In genomic region chr2:152847815-152848302, GRCm38 (mm10) we compare ENCODE assay signal across 8 mouse cellular contexts. TPM values are rescaled to one million over a fixed set of nuclear protein-coding genes. Genes with fewer than 3 reads are reported as not detected.
DNase-seq lines count a peak whose midpoint lies in the region; ATAC-seq and TF ChIP-seq lines count a peak whose summit lies in the region.

Gene Tpx2, plus strand, starts transcription at chr2:152847964.

- peak within 1 kb of the TSS; percentile 80 for H3K9ac ChIP-seq in heart, embryonic 12.5 days
- H3K9ac ChIP-seq in kidney, postnatal 0 days (ENCODE audit: low read depth, low read length), result peak within 1 kb of the TSS; percentile 73
- H3K9ac ChIP-seq in liver, embryonic 11.5 days (ENCODE audit: low read depth, low read length), result peak within 1 kb of the TSS; percentile 93
- H3K9ac ChIP-seq in stomach, embryonic 14.5 days (replicated peaks; ENCODE audit: low read depth, low read length), result peak within 1 kb of the TSS; percentile 69

- H3K27ac ChIP-seq in heart, embryonic 12.5 days (ENCODE audit: poor library complexity, severe bottlenecking), result peak within 1 kb of the TSS; percentile 72
- H3K27ac ChIP-seq in kidney, postnatal 0 days, result peak within 1 kb of the TSS; percentile 63; the same call in 1 of the 2 replicates
- peak within 1 kb of the TSS; percentile 92 for H3K27ac ChIP-seq in liver, embryonic 11.5 days (ENCODE audit: low read depth, low read length)
- H3K27ac ChIP-seq in stomach, embryonic 14.5 days (ENCODE audit: low read length), result peak within 1 kb of the TSS; percentile 87

- ATAC-seq in erythroid progenitor cell, adult 5-6 weeks (replicated peaks; ENCODE audit: low FRiP score, poor library complexity, severe bottlenecking), result peak; percentile 98
- peak; percentile 96 for ATAC-seq in heart, embryonic 12.5 days (ENCODE audit: insufficient number of reproducible peaks, low FRiP score)
- ATAC-seq in kidney, postnatal 0 days (replicated peaks; ENCODE audit: low FRiP score, low read depth), result peak; percentile 95
- peak; percentile 98 for ATAC-seq in liver, embryonic 11.5 days (replicated peaks; ENCODE audit: low FRiP score)
- ATAC-seq in stomach, embryonic 14.5 days (ENCODE audit: insufficient number of reproducible peaks, insufficient read depth, low FRiP score, low read depth), result peak; percentile 98

- peak within 1 kb of the TSS; percentile 74 for H3K4me3 ChIP-seq in heart, embryonic 12.5 days
- peak within 1 kb of the TSS; percentile 65 for H3K4me3 ChIP-seq in kidney, postnatal 0 days (replicated peaks; ENCODE audit: low read depth, low read length)
- peak within 1 kb of the TSS; percentile 85 for H3K4me3 ChIP-seq in liver, embryonic 11.5 days (ENCODE audit: low read depth, low read length)
- peak within 1 kb of the TSS; percentile 84 for H3K4me3 ChIP-seq in stomach, embryonic 14.5 days (ENCODE audit: low read depth, low read length)

- no peaks in the 10 kb centered on the region for H3K9me3 ChIP-seq in heart, embryonic 12.5 days (replicated peaks)
- H3K9me3 ChIP-seq in kidney, postnatal 0 days (replicated peaks; ENCODE audit: low read length), result no peaks in the 10 kb centered on the region
- no peaks in the 10 kb centered on the region for H3K9me3 ChIP-seq in liver, embryonic 11.5 days (ENCODE audit: control insufficient read depth, low read length)
- H3K9me3 ChIP-seq in stomach, embryonic 14.5 days (ENCODE audit: control insufficient read depth, low read depth, low read length), result no peaks in the 10 kb centered on the region

- DNase-seq in CD4-positive helper T cell, adult 2 months (ENCODE audit: low read depth, low spot score), result peak; percentile 97
- peak; percentile 97 for DNase-seq in brain, embryonic 18.5 days (ENCODE audit: low read depth, low spot score)
- DNase-seq in kidney, postnatal 0 days (ENCODE audit: low spot score), result peak; percentile 99
- DNase-seq in liver, embryonic 11.5 days (ENCODE audit: low spot score), result peak; percentile 96
- DNase-seq in naive thymus-derived CD4-positive, alpha-beta T cell, adult 2 months (ENCODE audit: low read depth), result peak; percentile 98

- H3K4me2 ChIP-seq in heart, embryonic 12.5 days, result peak within 1 kb of the TSS; percentile 75
- peak within 1 kb of the TSS; percentile 68 for H3K4me2 ChIP-seq in kidney, postnatal 0 days (ENCODE audit: low read length)
- peak within 1 kb of the TSS; percentile 88 for H3K4me2 ChIP-seq in liver, embryonic 11.5 days
- peak within 1 kb of the TSS; percentile 49 for H3K4me2 ChIP-seq in stomach, embryonic 14.5 days (replicated peaks; ENCODE audit: low read depth, low read length)

- TF ChIP-seq CTCF in kidney, postnatal 0 days (IDR thresholded peaks at IDR 0.05; ENCODE audit: low read depth), result peak; percentile 42

- H3K36me3 ChIP-seq in heart, embryonic 12.5 days, result peaks cover 9% of the 10 kb centered on the region; the same call in 1 of the 2 replicates
- peaks cover under 1% of the 10 kb centered on the region; the same call in 1 of the 2 replicates for H3K36me3 ChIP-seq in kidney, postnatal 0 days (ENCODE audit: insufficient read depth, low read length)
- peaks cover 11% of the 10 kb centered on the region; the same call in 1 of the 2 replicates for H3K36me3 ChIP-seq in liver, embryonic 11.5 days (ENCODE audit: control insufficient read depth, insufficient read depth, low read length)
- peaks cover 9% of the 10 kb centered on the region; the same call in 1 of the 2 replicates for H3K36me3 ChIP-seq in stomach, embryonic 14.5 days (ENCODE audit: control insufficient read depth, insufficient read depth, low read length)

- H3K27me3 ChIP-seq in heart, embryonic 12.5 days (replicated peaks), result no peaks in the 10 kb centered on the region
- no peaks in the 10 kb centered on the region for H3K27me3 ChIP-seq in kidney, postnatal 0 days (ENCODE audit: insufficient read depth, low read length)
- H3K27me3 ChIP-seq in liver, embryonic 11.5 days (replicated peaks; ENCODE audit: control insufficient read depth, insufficient read depth, low read length), result no peaks in the 10 kb centered on the region
- H3K27me3 ChIP-seq in stomach, embryonic 14.5 days (ENCODE audit: control insufficient read depth, insufficient read depth, low read length), result no peaks in the 10 kb centered on the region

- H3K4me1 ChIP-seq in heart, embryonic 12.5 days (replicated peaks), result peaks cover 16% of the 10 kb centered on the region
- H3K4me1 ChIP-seq in kidney, postnatal 0 days (replicated peaks; ENCODE audit: insufficient read depth, low read length), result 0 out of 2 replicates have a peak, but pooled peaks cover 2% of the 10 kb centered on the region
- peaks cover 12% of the 10 kb centered on the region for H3K4me1 ChIP-seq in liver, embryonic 11.5 days (replicated peaks; ENCODE audit: control insufficient read depth, insufficient read depth, low read length)
- H3K4me1 ChIP-seq in stomach, embryonic 14.5 days (ENCODE audit: control insufficient read depth, insufficient read depth, low read length), result peaks cover 11% of the 10 kb centered on the region

- WGBS in heart, embryonic 12.5 days, result under 1% methylated on average over 34 of the region's 34 CpGs
- under 1% methylated on average over 34 of the region's 34 CpGs for WGBS in kidney, postnatal 0 days
- under 1% methylated on average over 34 of the region's 34 CpGs for WGBS in liver, embryonic 11.5 days
- under 1% methylated on average over 34 of the region's 34 CpGs for WGBS in stomach, embryonic 14.5 days

RNA-seq across cellular contexts. Expression of gene Tpx2, which starts in this region (rescaled TPM):
- 326 and 338 TPM in 2 replicates for total RNA-seq in erythroid progenitor cell, adult 5-6 weeks (2015; ENCODE audit: low replicate concordance)
- total RNA-seq in erythroid progenitor cell, adult 5-6 weeks (2017; ENCODE audit: low replicate concordance), result 393 and 412 TPM in 2 replicates
- polyA plus RNA-seq in heart, embryonic 12.5 days (2016; fragmentation: Nextera tagmentation; extraction: Ambion mirVana), result 65.6 and 74.1 TPM in 2 replicates
- 37.3 and 41.4 TPM in 2 replicates for polyA plus RNA-seq in kidney, postnatal 0 days (2015; fragmentation: Nextera tagmentation; extraction: Ambion mirVana)
- 107 and 118 TPM in 2 replicates for polyA plus RNA-seq in liver, embryonic 11.5 days (2014; fragmentation: Nextera tagmentation; extraction: Ambion mirVana)
- 91.7 and 95.3 TPM in 2 replicates for polyA plus RNA-seq in stomach, embryonic 14.5 days (2014; fragmentation: Nextera tagmentation; extraction: Ambion mirVana)

Comparison
In these comparisons a context has a peak if more than half of its experiments do, and no peak if none do; other contexts are left out.
1. Peak in every context shown above with its lines: DNase-seq, ATAC-seq, H3K4me3 ChIP-seq and H3K27ac ChIP-seq.